In genomic region chr9:122352025-122352392, GRCm38 (mm10) we compare ENCODE assay signal across 8 mouse cellular contexts. TPM values are rescaled to one million over a fixed set of nuclear protein-coding genes. Genes with fewer than 3 reads are reported as not detected.
A peak's percentile ranks its signal among the peaks of the same experiment; 100 is the strongest.
DNase-seq lines count a peak whose midpoint lies in the region; ATAC-seq and TF ChIP-seq lines count a peak whose summit lies in the region.

No protein-coding gene starts in this region.

- DNase-seq in lung, postnatal 10 days: no peak
- no peak for DNase-seq in limb, embryonic 11.5 days (ENCODE audit: low spot score)
- DNase-seq in left cerebral cortex, adult 11 months (ENCODE audit: low spot score): no peak
- no peak for DNase-seq in thymus, postnatal 10 days (ENCODE audit: low spot score in 2 of 2)

- H3K4me1 ChIP-seq in lung, embryonic 16.5 days (replicated peaks; ENCODE audit: control insufficient read depth, insufficient read depth, low read length): peaks cover 6% of the 10 kb centered on the region; the same call in 1 of the 2 replicates
- peaks cover 15% of the 10 kb centered on the region; the same call in 1 of the 2 replicates for H3K4me1 ChIP-seq in embryonic facial prominence, embryonic 13.5 days
- H3K4me1 ChIP-seq in limb, embryonic 11.5 days (ENCODE audit: control insufficient read depth, insufficient read depth, low read length): no peaks in the 10 kb centered on the region
- H3K4me1 ChIP-seq in small intestine, adult 2 months (ENCODE audit: control insufficient read depth, insufficient read depth, insufficient read length, low read length): peaks cover 3% of the 10 kb centered on the region; the same call in 1 of the 2 replicates

- H3K9ac ChIP-seq in lung, embryonic 16.5 days (ENCODE audit: low read length): peak overlapping the region; percentile 89
- peak overlapping the region; percentile 89 for H3K9ac ChIP-seq in embryonic facial prominence, embryonic 13.5 days
- peak overlapping the region; percentile 68 for H3K9ac ChIP-seq in limb, embryonic 11.5 days (ENCODE audit: low read length)

- WGBS in lung, embryonic 16.5 days: under 1% methylated on average over 30 of the region's 30 CpGs
- 1% methylated on average over 30 of the region's 30 CpGs for WGBS in embryonic facial prominence, embryonic 13.5 days
- under 1% methylated on average over 30 of the region's 30 CpGs for WGBS in limb, embryonic 11.5 days
- under 1% methylated on average over 30 of the region's 30 CpGs for WGBS in small intestine, adult 2 months

- H3K9me3 ChIP-seq in lung, embryonic 16.5 days (ENCODE audit: control insufficient read depth, low read length): no peaks in the 10 kb centered on the region
- H3K9me3 ChIP-seq in embryonic facial prominence, embryonic 13.5 days: no peaks in the 10 kb centered on the region
- H3K9me3 ChIP-seq in limb, embryonic 11.5 days (ENCODE audit: control insufficient read depth, low read length): no peaks in the 10 kb centered on the region

- peak overlapping the region; percentile 81 for H3K4me3 ChIP-seq in lung, embryonic 16.5 days (ENCODE audit: low read length)
- H3K4me3 ChIP-seq in embryonic facial prominence, embryonic 13.5 days: peak overlapping the region; percentile 77
- peak overlapping the region; percentile 57 for H3K4me3 ChIP-seq in limb, embryonic 11.5 days (ENCODE audit: low read depth, low read length)
- H3K4me3 ChIP-seq in small intestine, adult 2 months (ENCODE audit: low read depth, low read length): peak overlapping the region; percentile 81

- peak overlapping the region; percentile 81 for H3K4me2 ChIP-seq in lung, embryonic 16.5 days (ENCODE audit: low read depth, low read length)
- peak overlapping the region; percentile 67 for H3K4me2 ChIP-seq in embryonic facial prominence, embryonic 13.5 days
- peak overlapping the region; percentile 50 for H3K4me2 ChIP-seq in limb, embryonic 11.5 days (ENCODE audit: low read depth, severe bottlenecking)

- H3K27ac ChIP-seq in lung, embryonic 16.5 days (ENCODE audit: low read length): peak overlapping the region; percentile 61
- H3K27ac ChIP-seq in embryonic facial prominence, embryonic 13.5 days: peak overlapping the region; percentile 62
- no peak overlapping the region for H3K27ac ChIP-seq in limb, embryonic 11.5 days (replicated peaks; ENCODE audit: low read depth, low read length)
- peak overlapping the region; percentile 57 for H3K27ac ChIP-seq in small intestine, adult 2 months (ENCODE audit: insufficient read depth, low read depth, low read length)

- ATAC-seq in lung, embryonic 16.5 days (ENCODE audit: low read depth): peak; percentile 49
- no peak; the same call in 1 of the 2 replicates for ATAC-seq in embryonic facial prominence, embryonic 13.5 days (ENCODE audit: insufficient number of reproducible peaks, insufficient read depth, low FRiP score, low TSS enrichment, low read depth)
- peak; percentile 7; the same call in 1 of the 2 replicates for ATAC-seq in limb, embryonic 11.5 days (ENCODE audit: insufficient number of reproducible peaks, low FRiP score, low TSS enrichment, low read depth)
- ATAC-seq in monocyte, adult 5-6 weeks (replicated peaks; ENCODE audit: insufficient number of reproducible peaks, low FRiP score, low TSS enrichment, poor library complexity, severe bottlenecking): no peak

- no peaks in the 10 kb centered on the region for H3K27me3 ChIP-seq in lung, embryonic 16.5 days (ENCODE audit: control insufficient read depth, insufficient read depth, low read depth, low read length)
- no peaks in the 10 kb centered on the region for H3K27me3 ChIP-seq in embryonic facial prominence, embryonic 13.5 days
- no peaks in the 10 kb centered on the region for H3K27me3 ChIP-seq in limb, embryonic 11.5 days (ENCODE audit: control insufficient read depth, insufficient read depth, low read length)
- no peaks in the 10 kb centered on the region for H3K27me3 ChIP-seq in small intestine, adult 2 months (ENCODE audit: control insufficient read depth, insufficient read depth, low read length)

- no peak for TF ChIP-seq CTCF in small intestine, adult 2 months (IDR thresholded peaks at IDR 0.05; ENCODE audit: extremely low read depth, insufficient read length, insufficient replicate concordance, low read depth, low read length)

- no peak for TF ChIP-seq POLR2A in small intestine, adult 2 months (IDR thresholded peaks at IDR 0.05; ENCODE audit: low read depth, low read length)

- no peaks in the 10 kb centered on the region for H3K36me3 ChIP-seq in lung, embryonic 16.5 days (ENCODE audit: control insufficient read depth, insufficient read depth, low read length)
- H3K36me3 ChIP-seq in embryonic facial prominence, embryonic 13.5 days: no peaks in the 10 kb centered on the region
- no peaks in the 10 kb centered on the region for H3K36me3 ChIP-seq in limb, embryonic 11.5 days (ENCODE audit: control insufficient read depth, insufficient read depth, low read length)
- H3K36me3 ChIP-seq in small intestine, adult 2 months (ENCODE audit: control insufficient read depth, insufficient read depth, low read length): no peaks in the 10 kb centered on the region

RNA-seq across cellular contexts. Expression of gene Abhd5, which starts 0.6 kb away (rescaled TPM):
- polyA plus RNA-seq in lung, embryonic 16.5 days (2015; fragmentation: Nextera tagmentation; extraction: Ambion mirVana): 29.5 and 29.9 TPM in 2 replicates
- polyA plus RNA-seq in embryonic facial prominence, embryonic 13.5 days (2015; fragmentation: Nextera tagmentation; extraction: Ambion mirVana): 33.4 and 33.9 TPM in 2 replicates
- polyA plus RNA-seq in limb, embryonic 11.5 days (2014; fragmentation: Nextera tagmentation; extraction: Ambion mirVana): 19.5 and 21.9 TPM in 2 replicates
- 7.2 and 9.2 TPM in 2 replicates for polyA plus RNA-seq in small intestine, adult 2 months (2012; rRNA removed)
- total RNA-seq in monocyte, adult 5-6 weeks (2017): 22.1 to 40.9 TPM (median 27.3 TPM) in 3 replicates

RNA-seq across cellular contexts. Expression of gene Ano10, which starts 57.8 kb away (rescaled TPM):
- 31.8 and 36.5 TPM in 2 replicates for polyA plus RNA-seq in lung, embryonic 16.5 days (2015; fragmentation: Nextera tagmentation; extraction: Ambion mirVana)
- polyA plus RNA-seq in embryonic facial prominence, embryonic 13.5 days (2015; fragmentation: Nextera tagmentation; extraction: Ambion mirVana): 30.8 and 31.9 TPM in 2 replicates
- polyA plus RNA-seq in limb, embryonic 11.5 days (2014; fragmentation: Nextera tagmentation; extraction: Ambion mirVana): 25.9 and 26.8 TPM in 2 replicates
- polyA plus RNA-seq in small intestine, adult 2 months (2012; rRNA removed): 24.8 and 80.3 TPM in 2 replicates
- 8.6 to 15.9 TPM (median 11.1 TPM) in 3 replicates for total RNA-seq in monocyte, adult 5-6 weeks (2017)

Comparison
In these comparisons a context has a peak if more than half of its experiments do, and no peak if none do; other contexts are left out.
1. ATAC-seq: peak in lung, embryonic 16.5 days (single experiment) and limb, embryonic 11.5 days (single experiment); none in embryonic facial prominence, embryonic 13.5 days (single experiment) and monocyte, adult 5-6 weeks (single experiment).
2. Peak in every context shown above with its lines, with median percentiles within 50 percentile points of each other: H3K4me2 ChIP-seq, H3K4me3 ChIP-seq and H3K9ac ChIP-seq.